19 mouse cellular contexts compared by ENCODE assay signal in genomic region chr14:117008781-117009180, GRCm38 (mm10).
"Had no signal": no experiment of that assay in that cellular context is flagged by ENCODE, and none has a peak within 500 bp of the region (broad histone marks: within the 10 kb centered on the region; RNA-seq: fewer than 3 reads in every experiment).

No protein-coding gene starts in this region.

- H3K4me2 ChIP-seq: lung, embryonic 15.5 days; midbrain, embryonic 12.5 days; neural tube, embryonic 13.5 days; neural tube, embryonic 15.5 days; stomach, embryonic 15.5 days had no signal

- H3K4me3 ChIP-seq: lung, embryonic 15.5 days; midbrain, embryonic 10.5 days; midbrain, embryonic 12.5 days; myocyte; neural tube, embryonic 13.5 days; neural tube, embryonic 15.5 days; stomach, embryonic 15.5 days had no signal

- H3K27ac ChIP-seq: lung, embryonic 15.5 days; macrophage; midbrain, embryonic 10.5 days; midbrain, embryonic 12.5 days; neural tube, embryonic 13.5 days; neural tube, embryonic 15.5 days; stomach, embryonic 15.5 days; stomach, postnatal 0 days had no signal

- DNase-seq: lung, adult 2 months; lung, postnatal 14 days; lung, postnatal 36 days; midbrain, embryonic 14.5 days; right cerebral cortex, postnatal 14 days; thymus, adult 2 months; thymus, postnatal 25 days; thymus, postnatal 4 days had no signal

- H3K36me3 ChIP-seq: lung, embryonic 15.5 days; midbrain, embryonic 12.5 days; neural tube, embryonic 13.5 days; neural tube, embryonic 15.5 days; stomach, embryonic 15.5 days had no signal

- H3K4me1 ChIP-seq: lung, embryonic 15.5 days; midbrain, embryonic 12.5 days; neural tube, embryonic 15.5 days; stomach, embryonic 15.5 days had no signal

- H3K9me3 ChIP-seq: lung, embryonic 15.5 days; midbrain, embryonic 10.5 days; midbrain, embryonic 12.5 days; neural tube, embryonic 13.5 days; neural tube, embryonic 15.5 days; stomach, embryonic 15.5 days had no signal

- H3K9ac ChIP-seq: lung, embryonic 15.5 days; midbrain, embryonic 12.5 days; neural tube, embryonic 13.5 days; neural tube, embryonic 15.5 days; stomach, embryonic 15.5 days had no signal

- ATAC-seq: lung, postnatal 0 days; midbrain, embryonic 16.5 days had no signal

- H3K27me3 ChIP-seq: lung, embryonic 15.5 days; midbrain, embryonic 12.5 days; neural tube, embryonic 13.5 days; neural tube, embryonic 15.5 days; stomach, embryonic 15.5 days had no signal
